Mouse (Mus musculus) mammary gland, adult 2 months (tissue): Measurements from ENCODE around the gene Olfr1180. TPM values are rescaled to one million over a fixed set of nuclear protein-coding genes. Genes with fewer than 3 reads are reported as not detected.

Source experiments
- polyA plus RNA-seq: library from polyadenylated mRNA; depleted of rRNA; stranded (reverse); fragments of >200 nt; gene quantifications from 2 replicates; pipeline ENCODE4 v1.2.3, GENCODE M21; 2012; ENCODE audit warnings: low replicate concordance; rRNA removed

Gene Olfr1180
- polyA plus RNA-seq, result not detected in 2 replicates

DNA sequence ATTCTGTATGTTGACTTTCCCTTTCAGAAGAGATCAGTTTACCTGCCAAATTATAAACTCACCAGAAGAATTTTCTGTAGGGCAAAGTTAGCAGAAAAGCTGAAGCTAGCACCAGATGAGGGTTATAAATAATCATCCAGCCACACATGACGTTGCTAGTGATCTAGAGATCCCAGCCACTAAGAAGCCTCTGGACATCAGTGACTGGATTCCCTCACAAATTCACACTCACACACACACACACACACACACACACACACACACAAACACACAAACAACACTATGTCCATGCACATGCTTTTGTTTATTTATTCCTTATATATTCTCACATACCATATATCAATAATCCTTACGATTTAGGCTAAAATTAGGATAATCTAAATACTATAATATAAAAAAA lies at the start of gene Olfr1180:
TSS of gene Olfr1180 (minus strand) at position 101 of the 400 bp plus-strand sequence.

DNA sequence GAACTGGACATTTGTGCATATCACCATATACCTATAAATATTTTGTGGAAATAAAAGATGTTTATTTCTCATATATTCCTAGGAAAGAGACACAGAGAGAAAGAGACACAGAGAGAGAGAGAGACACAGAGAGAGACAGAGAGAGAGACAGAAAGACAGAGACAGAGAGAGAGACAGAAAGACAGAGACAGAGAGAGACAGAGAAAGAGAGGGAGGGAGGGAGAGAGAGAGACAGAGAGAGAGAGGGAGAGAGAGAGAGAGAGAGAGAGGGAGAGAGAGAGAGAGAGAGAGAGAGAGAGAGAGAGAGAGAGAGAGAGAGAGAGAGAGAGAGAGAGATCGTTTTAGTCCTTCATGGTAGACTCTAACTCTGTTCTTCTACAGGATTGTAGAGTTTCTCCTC lies 35.6 kb upstream of the Olfr1180 start, which contains the start of gene Olfr1183:
TSS of gene Olfr1183 (plus strand) at position 301 of the 400 bp plus-strand sequence.

DNA sequence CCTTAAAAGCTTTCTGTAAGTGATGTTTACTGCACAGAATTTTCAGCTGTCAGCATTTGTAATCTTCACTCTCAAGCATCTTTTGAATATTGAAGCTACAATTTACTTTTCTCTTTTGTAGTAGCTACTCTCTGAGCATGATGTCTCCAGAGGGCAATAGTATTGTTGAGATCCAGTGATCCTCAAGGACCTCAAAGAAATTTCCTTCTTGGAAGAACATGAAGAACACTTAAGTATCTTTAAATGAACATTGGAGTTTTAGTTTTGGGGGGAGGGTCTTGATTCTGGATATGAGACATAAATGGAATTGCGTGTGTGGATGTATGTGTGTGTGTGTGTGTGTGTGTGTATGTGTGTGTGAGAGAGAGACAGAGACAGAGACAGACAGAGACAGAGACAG lies 30.1 kb upstream of the Olfr1180 start, which contains the start of gene Gm13757:
TSS of gene Gm13757 (minus strand) at position 101 of the 400 bp plus-strand sequence.

GRCm38 (mm10) chr2:88426071-88426470 lies 7.1 kb upstream of the Olfr1180 start, which contains the start of gene Olfr1181:
Gene Olfr1181, minus strand, starts transcription at chr2:88426171.

GRCm38 (mm10) chr2:88406353-88406752 lies 12.6 kb downstream of the Olfr1180 start, which contains the start of gene Olfr1179:
Gene Olfr1179, minus strand, starts transcription at chr2:88406453.

DNA sequence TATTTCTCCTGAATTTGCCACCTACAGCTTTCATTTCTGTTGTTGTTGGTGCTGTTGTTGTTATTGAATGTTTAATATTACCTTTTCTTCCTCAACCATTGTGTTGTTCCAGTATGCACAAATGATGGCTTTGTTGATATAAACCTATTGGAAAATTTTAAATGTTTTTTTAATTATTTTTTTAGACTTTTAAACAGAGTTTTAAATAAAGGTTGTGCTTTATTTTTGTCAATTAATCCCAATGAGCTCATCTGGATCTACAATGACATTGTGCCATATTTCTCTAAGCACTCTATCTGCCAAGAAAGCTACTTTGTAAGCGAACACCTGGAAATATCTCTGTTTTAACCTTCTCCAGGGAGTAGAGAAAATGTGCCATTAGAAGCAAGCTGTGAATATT lies 32.2 kb downstream of the Olfr1180 start, which contains the start of gene Olfr1178:
TSS of gene Olfr1178 (plus strand) at position 301 of the 400 bp plus-strand sequence.

Other genes starting within 250 kb of the Olfr1180 start
- gene Olfr1168, start 237.3 kb downstream of the Olfr1180 start, polyA plus RNA-seq, result not detected in 2 replicates
- not detected in 2 replicates for gene Olfr1170, start 190.8 kb downstream of the Olfr1180 start, polyA plus RNA-seq
- gene Olfr1173, start 139.3 kb downstream of the Olfr1180 start, polyA plus RNA-seq, result not detected in 2 replicates
- not detected in 2 replicates for gene Olfr1174-ps, start 104.0 kb downstream of the Olfr1180 start, polyA plus RNA-seq
- not detected in 2 replicates for gene Olfr1175-ps, start 91.9 kb downstream of the Olfr1180 start, polyA plus RNA-seq
- not detected in 2 replicates for gene Olfr1176, start 82.4 kb downstream of the Olfr1180 start, polyA plus RNA-seq
- gene Olfr1177-ps, start 72.7 kb downstream of the Olfr1180 start, polyA plus RNA-seq, result not detected in 2 replicates
- gene Olfr1178, start 32.1 kb downstream of the Olfr1180 start, polyA plus RNA-seq, result not detected in 2 replicates
- not detected in 2 replicates for gene Olfr1179, start 12.7 kb downstream of the Olfr1180 start, polyA plus RNA-seq
- not detected in 2 replicates for gene Olfr1181, start 7.0 kb upstream of the Olfr1180 start, polyA plus RNA-seq
- gene Gm13757, start 30.0 kb upstream of the Olfr1180 start, polyA plus RNA-seq, result not detected in 2 replicates
- gene Olfr1183, start 35.7 kb upstream of the Olfr1180 start, polyA plus RNA-seq, result not detected in 2 replicates
- gene Olfr1184, start 64.4 kb upstream of the Olfr1180 start, polyA plus RNA-seq, result not detected in 2 replicates
- not detected in 2 replicates for gene Olfr1185-ps1, start 74.2 kb upstream of the Olfr1180 start, polyA plus RNA-seq
- not detected in 2 replicates for gene Olfr1186, start 99.4 kb upstream of the Olfr1180 start, polyA plus RNA-seq
- gene Olfr1188, start 137.8 kb upstream of the Olfr1180 start, polyA plus RNA-seq, result not detected in 2 replicates
- gene Olfr1189, start 167.3 kb upstream of the Olfr1180 start, polyA plus RNA-seq, result not detected in 2 replicates
- not detected in 2 replicates for gene Olfr1191-ps1, start 221.4 kb upstream of the Olfr1180 start, polyA plus RNA-seq
- not detected in 2 replicates for gene Olfr1192-ps1, start 229.4 kb upstream of the Olfr1180 start, polyA plus RNA-seq